Mouse (Mus musculus): ENCODE measurements at regions not wholly inside any gene's neighbourhood (a gene's known extent, or its start where the extent isn't known, plus 50 kb on each side); places are given as distances from the start of the nearest gene placed in this dataset.

DNA sequence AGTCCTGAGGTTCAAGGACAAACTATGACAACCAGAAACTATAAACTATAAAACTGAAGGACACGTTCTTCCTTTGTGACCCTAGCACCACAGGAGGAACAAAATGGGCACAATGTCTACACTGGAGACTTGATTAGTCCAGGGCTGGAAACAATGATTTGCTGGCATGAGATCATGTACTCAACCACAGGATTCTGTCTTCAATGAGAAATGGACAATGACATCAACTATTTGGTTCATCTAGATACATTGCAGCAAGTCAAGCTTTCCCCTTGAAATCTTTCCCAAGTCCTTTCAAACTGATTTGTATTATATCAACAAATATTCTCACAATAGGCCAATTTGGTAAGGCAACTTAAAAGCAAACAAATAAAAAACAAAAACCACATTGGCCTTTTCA lies 98.6 kb upstream of the Fn1 start:
- ATAC-seq (ENCODE audit: insufficient number of reproducible peaks, insufficient read depth, low FRiP score, low TSS enrichment), result no peak
- H3K27me3 ChIP-seq, result no peaks in the 10 kb centered on the region
- H3K27ac ChIP-seq, result no peak overlapping the region
- no peak overlapping the region for H3K4me2 ChIP-seq (replicated peaks)
- no peak overlapping the region for H3K4me3 ChIP-seq
- H3K36me3 ChIP-seq, result no peaks in the 10 kb centered on the region
- 76% methylated on average over 1 of the region's 1 CpGs for WGBS
- H3K4me1 ChIP-seq, result no peaks in the 10 kb centered on the region
- H3K9me3 ChIP-seq, result no peaks in the 10 kb centered on the region
- H3K9ac ChIP-seq, result no peak overlapping the region

- no peak overlapping the region for H3K27ac ChIP-seq
- no peaks in the 10 kb centered on the region for H3K27me3 ChIP-seq
- no peaks in the 10 kb centered on the region for H3K9me3 ChIP-seq
- H3K4me2 ChIP-seq (replicated peaks), result no peak overlapping the region
- H3K4me1 ChIP-seq, result peaks cover 6% of the 10 kb centered on the region; the same call in 1 of the 2 replicates
- ATAC-seq (ENCODE audit: insufficient number of reproducible peaks, insufficient read depth, low FRiP score, low TSS enrichment), result no peak
- 62% methylated on average over 3 of the region's 3 CpGs for WGBS
- no peaks in the 10 kb centered on the region for H3K36me3 ChIP-seq
- no peak overlapping the region for H3K4me3 ChIP-seq
- no peak overlapping the region for H3K9ac ChIP-seq
These were observed 82.6 kb upstream of the Fn1 start for GRCm38 (mm10) chr1:71735606-71736005.

DNA sequence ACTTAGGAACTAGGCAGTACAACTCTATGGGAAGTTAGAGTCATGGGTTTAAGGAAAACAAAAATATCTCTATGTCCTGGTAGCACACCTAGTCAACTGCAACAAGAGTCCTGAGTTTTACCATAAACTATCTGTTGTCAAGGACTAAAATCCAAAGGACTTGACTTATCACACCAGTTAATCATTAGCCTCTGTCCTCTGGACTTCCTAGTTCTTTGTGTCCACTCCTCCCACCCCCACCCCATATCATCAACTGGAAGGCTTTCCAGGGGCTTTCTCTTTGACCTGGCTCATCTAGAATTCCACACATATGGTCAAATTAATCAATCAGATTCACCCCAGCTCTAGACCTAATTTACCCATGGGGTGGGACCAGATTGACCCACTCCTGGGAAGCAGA lies 78.6 kb upstream of the Fn1 start:
- no peaks in the 10 kb centered on the region for H3K36me3 ChIP-seq
- peaks cover 6% of the 10 kb centered on the region; the same call in 1 of the 2 replicates for H3K4me1 ChIP-seq
- H3K4me2 ChIP-seq (replicated peaks), result no peak overlapping the region
- no peaks in the 10 kb centered on the region for H3K27me3 ChIP-seq
- no peak for ATAC-seq (ENCODE audit: insufficient number of reproducible peaks, insufficient read depth, low FRiP score, low TSS enrichment)
- no peak overlapping the region for H3K27ac ChIP-seq
- H3K4me3 ChIP-seq, result no peak overlapping the region
- no peak overlapping the region for H3K9ac ChIP-seq
- H3K9me3 ChIP-seq, result no peaks in the 10 kb centered on the region

DNA sequence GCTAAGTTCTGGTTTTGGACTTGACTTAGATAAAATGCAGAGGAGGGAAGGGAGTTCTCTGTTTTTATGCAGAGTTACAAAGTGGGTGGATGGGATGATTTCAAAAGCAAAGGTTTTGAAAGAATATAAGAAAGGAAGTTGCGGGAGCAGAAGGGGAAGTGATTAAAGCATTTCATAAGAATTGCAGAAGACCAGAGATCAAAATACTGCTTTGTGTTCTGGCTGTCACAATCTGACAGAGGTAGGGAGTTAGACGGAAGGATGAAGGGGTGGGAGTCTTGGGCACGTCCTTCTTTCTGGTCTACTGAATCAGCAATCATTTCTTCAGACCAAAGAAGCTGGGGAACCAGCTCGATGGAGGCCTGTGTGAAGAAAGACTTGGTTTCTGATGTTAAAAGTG lies 78.0 kb upstream of the Fn1 start:
- Histone ChIP-seq H3K4me2 (replicated peaks) (no peak overlapping the region), H3K4me1 (peaks cover 6% of the 10 kb centered on the region; the same call in 1 of the 2 replicates), H3K9ac (no peak overlapping the region), H3K4me3 (no peak overlapping the region), H3K27ac (no peak overlapping the region), H3K27me3 (no peaks in the 10 kb centered on the region), H3K9me3 (no peaks in the 10 kb centered on the region), H3K36me3 (no peaks in the 10 kb centered on the region)
- no peak for ATAC-seq (ENCODE audit: insufficient number of reproducible peaks, insufficient read depth, low FRiP score, low TSS enrichment)
- 75% methylated on average over 4 of the region's 4 CpGs for WGBS

- Histone ChIP-seq H3K4me1 (peaks cover under 1% of the 10 kb centered on the region; the same call in 1 of the 2 replicates), H3K9me3 (no peaks in the 10 kb centered on the region), H3K9ac (no peak overlapping the region), H3K4me3 (no peak overlapping the region), H3K27ac (no peak overlapping the region), H3K27me3 (no peaks in the 10 kb centered on the region), H3K4me2 (replicated peaks) (no peak overlapping the region), H3K36me3 (no peaks in the 10 kb centered on the region)
- 80% methylated on average over 8 of the region's 8 CpGs for WGBS
- ATAC-seq (ENCODE audit: insufficient number of reproducible peaks, insufficient read depth, low FRiP score, low TSS enrichment), result no peak
These were observed 75.9 kb upstream of the Fn1 start for GRCm38 (mm10) chr1:71728852-71729347.

- H3K4me2 ChIP-seq (replicated peaks), result no peak overlapping the region
- no peak overlapping the region for H3K9ac ChIP-seq
- no peaks in the 10 kb centered on the region for H3K36me3 ChIP-seq
- no peak overlapping the region for H3K27ac ChIP-seq
- no peaks in the 10 kb centered on the region for H3K27me3 ChIP-seq
- 61% methylated on average over 7 of the region's 7 CpGs for WGBS
- H3K4me3 ChIP-seq, result no peak overlapping the region
- no peaks in the 10 kb centered on the region for H3K9me3 ChIP-seq
- H3K4me1 ChIP-seq, result no peaks in the 10 kb centered on the region
- ATAC-seq (ENCODE audit: insufficient number of reproducible peaks, insufficient read depth, low FRiP score, low TSS enrichment), result no peak
These were observed 70.8 kb upstream of the Fn1 start for GRCm38 (mm10) chr1:71723816-71724215.

DNA sequence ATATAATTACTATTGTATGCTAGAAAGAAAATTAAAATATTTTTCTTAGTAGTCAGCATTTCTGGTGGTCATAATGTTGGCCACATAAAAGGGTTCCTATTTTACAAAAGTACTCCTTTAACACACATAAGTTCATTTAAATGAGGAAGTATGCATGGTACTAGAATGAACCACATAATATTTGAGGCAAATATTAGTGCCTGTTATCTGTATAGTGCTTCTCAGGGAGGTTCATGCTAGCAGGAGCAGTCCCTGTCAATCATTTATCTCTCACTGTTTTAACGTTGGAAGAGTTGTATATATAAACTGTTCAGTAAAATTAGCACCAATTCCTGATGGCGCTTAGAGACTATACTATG lies 70.0 kb upstream of the Fn1 start:
- Histone ChIP-seq H3K36me3 (no peaks in the 10 kb centered on the region), H3K27ac (no peak overlapping the region), H3K9ac (no peak overlapping the region), H3K27me3 (no peaks in the 10 kb centered on the region), H3K9me3 (no peaks in the 10 kb centered on the region), H3K4me1 (no peaks in the 10 kb centered on the region), H3K4me2 (replicated peaks) (no peak overlapping the region), H3K4me3 (no peak overlapping the region)
- no peak for ATAC-seq (ENCODE audit: insufficient number of reproducible peaks, insufficient read depth, low FRiP score, low TSS enrichment)
- 75% methylated on average over 2 of the region's 2 CpGs for WGBS

- H3K9me3 ChIP-seq, result no peaks in the 10 kb centered on the region
- H3K4me3 ChIP-seq, result no peak overlapping the region
- H3K4me2 ChIP-seq (replicated peaks), result no peak overlapping the region
- no peaks in the 10 kb centered on the region for H3K4me1 ChIP-seq
- no peak overlapping the region for H3K27ac ChIP-seq
- no peaks in the 10 kb centered on the region for H3K36me3 ChIP-seq
- 75% methylated on average over 6 of the region's 6 CpGs for WGBS
- no peak overlapping the region for H3K9ac ChIP-seq
- no peaks in the 10 kb centered on the region for H3K27me3 ChIP-seq
- ATAC-seq (ENCODE audit: insufficient number of reproducible peaks, insufficient read depth, low FRiP score, low TSS enrichment), result no peak
These were observed 69.4 kb upstream of the Fn1 start for GRCm38 (mm10) chr1:71722211-71723038.
